Mouse (Mus musculus): Measurements from ENCODE around the gene Sec24b. TPM values are rescaled to one million over a fixed set of nuclear protein-coding genes. Genes with fewer than 3 reads are reported as not detected.

The Sec24b gene
- polyA plus RNA-seq, 1 experiment from 2014 or later = 10.9 TPM

GRCm38 (mm10) chr3:129939058-129939457 is 122.3 kb downstream of the Sec24b start:
- no peak overlapping the region for H3K27ac ChIP-seq (replicated peaks)
- H3K4me1 ChIP-seq (replicated peaks; ENCODE audit: control insufficient read depth, insufficient read depth) = no peaks in the 10 kb centered on the region
- H3K4me3 ChIP-seq (ENCODE audit: low read depth, low read length) = no peak overlapping the region
- no peak for TF ChIP-seq CTCF (IDR thresholded peaks at IDR 0.05; ENCODE audit: low read depth)
- TF ChIP-seq EP300 (optimal IDR thresholded peaks at IDR 0.05) = no peak
- H3K9me3 ChIP-seq (ENCODE audit: control insufficient read depth, low read length) = no peaks in the 10 kb centered on the region
- ATAC-seq (ENCODE audit: low FRiP score, low TSS enrichment) (no peak), DNase-seq (ENCODE audit: low spot score) (no peak)
- 64% methylated on average over 7 of the region's 7 CpGs for WGBS
- no peak overlapping the region for H3K9ac ChIP-seq (ENCODE audit: low read length)
- no peak overlapping the region for H3K4me2 ChIP-seq (replicated peaks; ENCODE audit: low read depth)
- no peaks in the 10 kb centered on the region for H3K36me3 ChIP-seq (ENCODE audit: control insufficient read depth, insufficient read depth, low read length)
- H3K27me3 ChIP-seq (ENCODE audit: control insufficient read depth, insufficient read depth, low read length) = no peaks in the 10 kb centered on the region

- WGBS = 23% methylated on average over 3 of the region's 3 CpGs
- no peak overlapping the region for H3K9ac ChIP-seq (ENCODE audit: low read length)
Observed at GRCm38 (mm10) chr3:129937848-129938247, 123.5 kb downstream of the Sec24b start.

GRCm38 (mm10) chr3:129936561-129936960 is 124.8 kb downstream of the Sec24b start:
- H3K4me3 ChIP-seq (ENCODE audit: low read depth, low read length) = no peak overlapping the region
- H3K4me1 ChIP-seq (replicated peaks; ENCODE audit: control insufficient read depth, insufficient read depth) = no peaks in the 10 kb centered on the region
- H3K27ac ChIP-seq (replicated peaks) = no peak overlapping the region
- H3K4me2 ChIP-seq (replicated peaks; ENCODE audit: low read depth) = no peak overlapping the region
- TF ChIP-seq EP300 (optimal IDR thresholded peaks at IDR 0.05) (no peak), CTCF (IDR thresholded peaks at IDR 0.05; ENCODE audit: low read depth) (no peak)
- DNase-seq (ENCODE audit: low spot score) (no peak), ATAC-seq (ENCODE audit: low FRiP score, low TSS enrichment) (peak; percentile 76)
- no peaks in the 10 kb centered on the region for H3K27me3 ChIP-seq (ENCODE audit: control insufficient read depth, insufficient read depth, low read length)
- no peaks in the 10 kb centered on the region for H3K9me3 ChIP-seq (ENCODE audit: control insufficient read depth, low read length)
- no peak overlapping the region for H3K9ac ChIP-seq (ENCODE audit: low read length)
- WGBS = 42% methylated on average over 9 of the region's 9 CpGs
- H3K36me3 ChIP-seq (ENCODE audit: control insufficient read depth, insufficient read depth, low read length) = no peaks in the 10 kb centered on the region

More at GRCm38 (mm10) chr3:129937848-129938247, 123.5 kb downstream of the Sec24b start:
- H3K27me3 ChIP-seq (ENCODE audit: control insufficient read depth, insufficient read depth, low read length) = no peaks in the 10 kb centered on the region
- H3K27ac ChIP-seq (replicated peaks) = peak overlapping the region; percentile 71; the same call in 1 of the 2 replicates
- H3K4me1 ChIP-seq (replicated peaks; ENCODE audit: control insufficient read depth, insufficient read depth) = no peaks in the 10 kb centered on the region
- H3K4me3 ChIP-seq (ENCODE audit: low read depth, low read length) = no peak overlapping the region
- H3K4me2 ChIP-seq (replicated peaks; ENCODE audit: low read depth) = no peak overlapping the region
- TF ChIP-seq CTCF (IDR thresholded peaks at IDR 0.05; ENCODE audit: low read depth) (no peak), EP300 (optimal IDR thresholded peaks at IDR 0.05) (no peak)
- no peaks in the 10 kb centered on the region for H3K36me3 ChIP-seq (ENCODE audit: control insufficient read depth, insufficient read depth, low read length)
- peak; percentile 93 for ATAC-seq (ENCODE audit: low FRiP score, low TSS enrichment)
- peak; percentile 59 for DNase-seq (ENCODE audit: low spot score)
- H3K9me3 ChIP-seq (ENCODE audit: control insufficient read depth, low read length) = no peaks in the 10 kb centered on the region

Other genes with a start within 250 kb of the Sec24b start
- 0.05 TPM in 1 of 2 replicates, not detected in the other for gene Rrh, start 239.0 kb downstream of the Sec24b start, polyA plus RNA-seq (2015; fragmentation: Nextera tagmentation; extraction: Ambion mirVana)
- 41.0 and 48.4 TPM in 2 replicates for gene Gar1, start 230.2 kb downstream of the Sec24b start, polyA plus RNA-seq (2015; fragmentation: Nextera tagmentation; extraction: Ambion mirVana)
- 152 and 155 TPM in 2 replicates for gene Cfi, start 225.7 kb downstream of the Sec24b start, polyA plus RNA-seq (2015; fragmentation: Nextera tagmentation; extraction: Ambion mirVana)
- gene Pla2g12a, start 182.9 kb downstream of the Sec24b start, polyA plus RNA-seq (2015; fragmentation: Nextera tagmentation; extraction: Ambion mirVana) = 64.7 and 66.7 TPM in 2 replicates
- gene Casp6, start 160.1 kb downstream of the Sec24b start, polyA plus RNA-seq (2015; fragmentation: Nextera tagmentation; extraction: Ambion mirVana) = 164 and 176 TPM in 2 replicates
- 8.0 and 8.7 TPM in 2 replicates for gene Mcub, start 91.3 kb downstream of the Sec24b start, polyA plus RNA-seq (2015; fragmentation: Nextera tagmentation; extraction: Ambion mirVana)
- 1.3 and 1.5 TPM in 2 replicates for gene Col25a1, start 69.9 kb upstream of the Sec24b start, polyA plus RNA-seq (2015; fragmentation: Nextera tagmentation; extraction: Ambion mirVana)

Measured in stomach, postnatal 0 days (tissue).